Mouse (Mus musculus) cerebellum, adult 9-11 months (tissue): ENCODE measurements around the gene Timm10.
"Not testable (repeated sequence)": the region's sequence is repeated elsewhere in the genome, so short reads cannot be mapped to it uniquely, and the experiment has no call there.

Experiments used
- DNase-seq: peaks from one replicate; pipeline ENCODE4 v3.0.0; 2022

Timm10 gene

DNA sequence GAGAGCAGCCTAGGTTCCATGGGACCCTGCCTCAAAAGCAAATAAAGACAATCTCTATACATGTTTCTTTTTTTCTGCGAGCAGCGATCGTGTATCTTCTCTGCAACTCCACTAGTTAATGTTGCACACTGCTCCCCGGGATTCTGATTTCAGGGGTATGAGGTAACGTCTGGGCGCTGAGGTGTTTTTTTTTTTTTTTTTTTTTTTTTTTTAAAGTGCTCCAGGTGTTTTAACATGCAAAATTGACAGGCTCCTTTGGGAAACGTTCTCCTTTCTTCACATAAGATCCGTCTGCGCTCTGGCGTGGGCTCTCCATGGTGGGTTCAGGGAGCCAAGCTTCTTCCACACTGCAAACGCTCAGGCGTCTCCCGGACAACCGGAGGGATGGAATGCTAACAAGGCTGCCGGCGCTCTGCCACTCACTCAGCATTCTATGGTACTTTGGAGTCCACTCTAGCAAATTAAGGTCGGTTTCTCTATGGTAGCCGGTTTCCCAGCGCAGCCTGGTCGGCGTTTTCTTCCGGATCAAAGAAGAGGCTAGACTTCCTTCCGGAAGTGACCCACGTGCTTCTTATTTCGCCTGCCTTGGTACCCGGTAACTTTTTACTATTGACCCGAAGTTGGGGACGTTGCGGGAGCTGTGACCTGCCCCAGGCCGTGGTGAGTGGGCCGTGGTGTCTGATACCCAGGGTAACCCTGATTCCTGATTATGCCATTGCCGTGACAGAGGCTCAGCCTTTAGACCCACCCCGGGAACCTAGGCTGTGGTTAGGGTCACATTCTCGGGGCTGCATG lies at the start of gene Timm10:
TSS of gene Timm10 (plus strand) at position 510 of the 795 bp plus-strand sequence.
- peak; percentile 90 for DNase-seq

DNA sequence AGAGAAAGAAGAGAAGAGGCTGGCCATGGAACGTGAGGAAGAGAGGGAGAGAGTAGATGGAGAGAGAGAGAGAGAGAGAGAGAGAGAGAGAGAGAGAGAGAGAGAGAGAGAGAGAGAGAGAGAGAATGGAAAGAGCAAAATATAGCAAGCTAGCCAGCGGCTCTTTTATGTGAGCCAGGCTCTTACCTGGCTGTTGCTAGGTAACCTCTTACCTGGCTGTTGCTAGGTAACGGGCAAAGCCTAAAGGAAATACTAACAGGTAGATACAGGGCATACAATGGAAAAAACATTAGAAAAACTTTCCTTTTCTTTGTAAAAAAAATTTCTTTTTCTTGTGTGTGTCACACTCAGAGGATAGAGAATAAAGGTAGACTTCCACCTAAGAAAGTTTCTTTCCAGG lies 49.1 kb upstream of the Timm10 start:
- no peak for DNase-seq

DNA sequence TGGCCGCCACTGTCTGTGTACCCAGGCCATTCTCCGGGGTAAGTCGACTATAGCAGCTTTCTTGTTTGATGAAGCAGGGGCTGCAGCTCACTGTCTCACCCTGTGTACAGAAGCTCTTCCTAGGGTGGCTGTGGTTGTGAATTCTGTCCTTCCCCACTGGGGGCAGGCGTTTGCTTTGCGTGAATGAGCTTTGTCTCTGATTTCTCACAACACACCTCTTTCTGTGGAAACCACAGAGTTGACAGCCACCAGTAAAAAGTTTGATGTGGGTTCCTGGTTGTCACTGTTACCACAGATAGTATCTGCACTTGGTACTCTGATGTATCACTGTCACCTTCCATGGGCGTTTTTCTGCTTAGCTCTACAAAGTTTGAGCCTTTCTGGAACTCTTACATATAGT lies 47.6 kb upstream of the Timm10 start:
- DNase-seq = no peak

DNA sequence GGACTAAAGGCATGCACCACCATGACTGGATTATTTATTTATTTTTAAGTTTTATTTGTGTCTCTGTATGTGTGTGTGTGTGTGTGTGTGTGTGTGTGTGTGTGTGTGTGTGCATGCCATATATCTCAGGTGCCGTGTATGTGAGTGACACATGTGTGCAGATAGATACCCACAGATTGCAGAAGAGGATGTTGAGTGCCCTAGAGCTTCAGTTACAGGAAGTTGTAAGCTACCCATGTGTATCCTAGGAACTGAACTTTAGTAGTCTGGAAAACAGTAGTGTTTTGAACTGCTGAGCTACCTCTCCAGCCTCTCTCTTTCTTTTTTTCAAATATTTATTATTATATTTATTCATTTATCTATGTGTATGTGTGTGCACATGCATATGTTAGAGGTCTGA lies 43.5 kb upstream of the Timm10 start:
- DNase-seq = no peak

DNA sequence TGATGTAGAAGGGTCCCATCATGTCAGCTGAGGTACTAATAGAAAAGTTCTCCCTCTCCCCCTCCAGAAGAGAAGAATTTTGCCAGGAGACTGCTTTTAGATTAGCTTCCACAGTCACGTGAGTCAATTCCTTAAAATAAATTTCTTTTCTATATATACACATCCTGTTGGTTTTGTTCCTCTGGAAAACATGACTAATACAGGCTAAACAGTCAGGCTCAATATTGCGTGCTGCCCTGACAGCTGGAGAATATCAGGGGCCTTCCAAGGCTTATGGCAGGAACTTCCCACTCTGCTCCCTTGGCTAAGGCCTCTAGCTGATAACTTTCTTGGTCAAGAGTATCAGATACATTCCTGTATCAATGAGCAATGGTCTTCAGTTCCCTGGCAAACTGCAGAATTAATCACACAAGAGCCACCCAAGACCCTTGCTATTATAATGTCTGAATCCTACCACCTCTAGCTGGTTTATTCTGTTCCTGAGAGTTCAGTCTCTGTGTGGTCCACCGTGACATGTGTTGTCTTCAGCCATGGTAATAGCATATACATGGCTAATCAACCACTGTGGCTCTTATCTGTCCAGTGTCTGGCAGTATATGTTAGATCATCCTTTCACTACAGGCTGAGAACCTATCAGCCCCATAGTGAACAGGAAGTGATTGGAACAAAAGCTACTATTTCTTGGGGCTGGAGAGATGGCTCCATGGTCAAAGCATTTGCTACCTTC lies 42.8 kb upstream of the Timm10 start:
- DNase-seq = no peak

DNA sequence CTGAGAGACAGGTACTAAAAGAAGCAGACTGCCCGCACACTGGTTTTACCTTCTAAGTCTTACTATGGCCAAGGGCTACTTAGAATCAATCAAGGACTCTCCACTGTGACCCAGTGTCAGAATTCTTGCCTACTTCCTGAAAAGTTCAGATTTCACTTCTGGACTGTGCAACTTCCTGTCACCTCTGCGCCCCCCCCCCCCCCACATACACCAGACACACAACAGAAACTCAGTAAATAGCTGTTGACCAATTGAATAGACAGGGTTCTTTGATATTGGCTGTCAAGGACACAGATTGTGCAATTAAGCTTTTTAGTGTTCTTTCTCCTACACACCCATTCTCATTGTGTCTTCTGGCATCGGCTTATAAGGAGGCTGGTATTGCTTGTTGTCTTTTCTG lies 38.5 kb upstream of the Timm10 start:
- DNase-seq = no peak

DNA sequence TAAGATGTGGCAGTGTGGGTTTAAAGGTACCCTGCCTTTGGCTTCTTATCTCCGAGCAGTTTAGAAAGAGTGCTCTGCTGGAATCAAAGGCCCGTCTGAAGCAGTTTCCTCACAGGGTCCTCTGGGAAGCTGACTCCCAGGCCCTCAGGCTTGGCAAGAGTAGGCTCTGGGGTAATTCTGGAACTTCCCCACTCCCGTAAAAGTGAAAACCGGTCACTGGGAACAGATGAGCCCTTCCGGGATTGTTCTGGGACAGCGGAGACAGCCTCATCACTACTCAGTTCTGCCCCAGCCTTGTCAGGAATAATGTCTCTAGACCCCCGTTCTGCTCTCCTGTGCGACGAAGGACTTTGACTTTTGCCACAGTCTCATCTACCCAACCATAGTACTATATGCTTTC lies 36.4 kb upstream of the Timm10 start:
- DNase-seq = no peak

DNA sequence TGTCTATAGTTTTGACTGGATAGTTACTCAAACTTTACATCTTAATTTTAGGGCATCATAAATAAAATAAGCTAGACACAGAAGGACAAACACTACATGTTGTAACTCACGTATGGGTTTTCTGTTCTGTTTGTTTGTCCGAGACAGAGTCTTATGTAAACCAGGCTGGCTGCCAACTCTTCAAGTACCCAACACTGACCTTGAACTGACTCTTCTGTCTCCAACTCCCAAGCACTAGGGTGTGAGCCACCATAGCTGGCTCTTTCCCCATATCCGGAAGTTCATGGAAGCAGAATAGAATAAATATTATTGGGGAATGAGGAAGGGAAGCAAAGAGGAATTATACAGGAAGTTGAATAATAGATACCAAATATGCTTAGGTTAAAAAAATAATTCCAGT lies 34.3 kb upstream of the Timm10 start:
- no peak for DNase-seq

DNA sequence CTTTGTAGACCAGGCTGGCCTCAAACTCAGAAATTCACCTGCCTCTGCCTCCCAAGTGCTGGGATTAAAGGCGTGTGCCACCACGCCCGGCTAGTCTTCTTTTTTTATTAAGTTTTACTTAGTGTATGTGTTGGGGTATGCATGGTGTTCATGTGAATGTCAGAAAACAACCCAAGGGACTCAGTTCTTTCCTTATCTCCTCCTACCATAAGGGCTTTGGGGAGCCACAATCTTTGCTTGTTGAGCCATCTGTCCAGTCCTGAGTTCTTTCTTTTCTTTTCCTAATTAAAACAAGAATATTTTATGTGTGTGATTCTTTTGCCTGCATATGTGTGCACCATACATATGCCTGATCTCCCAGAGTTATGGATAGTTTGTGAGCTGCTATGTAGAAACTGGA lies 33.6 kb upstream of the Timm10 start:
- DNase-seq = no peak

DNA sequence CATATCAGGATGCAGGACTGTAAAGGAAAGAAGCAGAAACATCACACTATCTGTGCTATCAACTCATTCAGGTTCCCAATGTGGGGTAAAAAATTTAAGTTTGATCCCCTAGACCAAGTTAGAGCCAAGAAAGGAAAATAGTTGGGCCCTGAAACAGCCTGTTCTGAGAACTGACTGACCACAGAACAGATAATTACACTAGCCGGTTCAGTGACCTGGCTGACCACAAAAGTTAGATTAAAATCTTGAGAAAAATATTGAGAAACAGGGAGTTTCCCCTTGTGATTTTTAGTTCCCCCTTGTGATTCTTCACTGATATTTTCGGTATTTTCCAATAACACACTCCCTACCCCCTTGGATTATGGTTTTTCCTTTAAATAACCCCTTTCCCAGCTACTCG lies 32.9 kb upstream of the Timm10 start:
- DNase-seq = no peak

DNA sequence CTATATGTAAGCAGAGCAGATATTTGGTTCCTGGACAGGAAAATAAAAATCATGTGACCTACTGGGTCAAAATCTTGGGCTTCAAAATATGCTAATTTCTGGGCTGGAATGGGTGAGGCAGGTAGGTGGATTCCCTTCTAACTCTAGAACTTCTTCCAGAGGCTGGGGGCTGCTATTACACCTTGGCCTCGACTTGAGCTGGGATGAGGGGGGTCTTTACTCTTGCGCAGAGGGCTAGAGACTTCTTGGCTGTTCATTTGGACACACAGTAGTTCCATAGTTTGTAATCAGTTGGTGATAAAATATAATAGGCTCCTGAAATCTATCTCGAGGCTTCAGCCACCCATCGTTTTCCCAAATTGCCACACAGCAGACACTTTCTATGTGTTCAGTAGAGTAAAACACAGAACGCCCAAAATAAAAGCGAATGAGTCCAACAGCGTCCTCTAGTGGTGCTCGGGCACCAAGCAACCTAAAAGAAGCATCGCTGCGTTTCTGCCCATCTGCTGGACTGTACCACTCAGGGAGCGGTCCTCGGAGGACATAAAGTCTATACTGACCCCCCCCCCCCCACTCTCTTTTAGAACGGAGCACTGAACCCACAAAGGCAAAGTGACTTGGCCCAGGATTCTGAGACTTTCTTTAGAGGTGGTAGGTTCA lies 28.8 kb upstream of the Timm10 start:
- DNase-seq = peak; percentile 87

DNA sequence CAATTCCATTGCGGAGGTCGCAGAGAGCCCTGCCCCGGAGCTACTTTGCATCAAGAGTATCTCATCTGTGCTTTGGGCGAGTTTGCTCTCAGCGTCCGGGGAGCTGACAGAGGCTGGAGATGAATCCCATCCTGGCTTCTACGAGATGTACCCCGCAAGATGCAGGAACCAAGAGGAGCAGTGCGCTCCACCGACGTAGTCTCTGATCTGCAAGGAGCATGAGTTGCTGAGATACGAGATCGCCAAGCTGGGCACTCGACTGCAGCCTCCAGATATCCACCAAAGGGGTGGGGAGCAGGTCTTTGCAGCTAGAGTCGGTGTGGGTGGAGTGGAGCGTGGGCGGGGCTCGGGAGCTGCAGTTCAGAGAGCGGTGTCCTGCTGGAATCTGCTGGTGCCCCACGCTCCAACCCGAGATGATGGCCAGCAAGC lies 28.3 kb upstream of the Timm10 start, which contains the start of gene Ube2l6:
TSS of gene Ube2l6 (plus strand) at position 336 of the 429 bp plus-strand sequence.
- peak; percentile 77 for DNase-seq

DNA sequence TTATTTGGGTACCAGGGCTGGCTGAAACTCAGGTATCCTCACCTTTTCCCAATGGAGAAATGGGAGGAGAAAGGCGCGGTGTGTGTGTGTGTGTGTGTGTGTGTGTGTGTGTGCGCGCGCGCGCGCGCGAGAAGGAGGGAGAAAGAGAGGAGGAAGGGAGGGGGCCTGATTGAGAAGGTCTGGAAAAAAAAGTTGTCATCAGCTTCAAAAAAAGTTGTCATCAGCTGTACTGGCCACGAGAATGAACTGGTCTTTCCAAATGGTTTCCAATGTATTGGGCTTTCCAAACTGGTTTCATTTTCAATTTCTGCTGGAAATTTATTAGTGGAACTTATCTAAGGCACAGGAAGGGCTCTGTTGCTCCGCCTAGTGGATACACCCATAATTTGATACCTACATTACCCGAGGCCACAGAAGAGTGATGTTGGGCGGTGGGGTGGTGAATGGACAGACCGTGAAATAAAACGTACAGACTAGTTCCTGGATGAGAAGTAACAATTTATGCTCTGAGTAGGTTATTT lies 27.7 kb upstream of the Timm10 start:
- DNase-seq = peak; percentile 76

DNA sequence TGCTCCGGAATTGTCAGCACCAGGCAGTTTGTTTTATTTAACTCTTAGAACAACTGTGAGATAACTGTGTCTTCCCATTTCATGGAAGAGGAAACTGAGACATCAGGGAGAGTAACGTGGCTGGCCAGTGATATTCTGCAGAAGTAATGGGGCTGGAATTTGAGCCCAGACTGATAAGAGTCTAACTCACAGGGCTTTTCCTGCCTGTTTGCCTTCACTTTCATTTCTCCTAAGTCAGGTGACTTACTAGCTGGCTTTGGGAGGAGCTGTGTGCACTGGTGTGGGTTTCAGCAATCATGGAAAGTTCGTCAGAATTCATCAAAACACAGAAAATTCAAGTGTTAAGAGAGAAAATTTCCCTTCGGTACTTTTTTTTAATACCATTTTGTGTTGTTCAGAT lies 26.5 kb upstream of the Timm10 start:
- DNase-seq = no peak

DNA sequence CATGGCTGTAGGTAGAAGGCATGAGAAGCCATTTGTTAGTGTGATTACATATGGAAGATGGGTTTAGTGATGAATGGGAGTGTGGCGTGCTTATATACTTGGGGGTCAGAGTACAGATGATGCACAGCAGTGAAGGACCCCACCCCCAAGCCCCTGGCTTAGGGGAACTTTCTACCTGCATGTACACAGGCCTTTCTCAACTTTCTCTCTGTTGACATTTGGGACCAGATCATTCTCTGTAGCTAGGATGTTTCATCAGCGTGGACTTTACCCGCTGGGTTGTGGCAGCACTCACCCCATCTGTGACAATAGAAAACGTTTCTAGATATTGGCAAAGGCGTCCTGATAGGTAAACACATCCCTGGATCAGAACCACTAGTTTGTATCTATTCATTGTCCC lies 25.6 kb upstream of the Timm10 start:
- not testable (repeated sequence) for DNase-seq

DNA sequence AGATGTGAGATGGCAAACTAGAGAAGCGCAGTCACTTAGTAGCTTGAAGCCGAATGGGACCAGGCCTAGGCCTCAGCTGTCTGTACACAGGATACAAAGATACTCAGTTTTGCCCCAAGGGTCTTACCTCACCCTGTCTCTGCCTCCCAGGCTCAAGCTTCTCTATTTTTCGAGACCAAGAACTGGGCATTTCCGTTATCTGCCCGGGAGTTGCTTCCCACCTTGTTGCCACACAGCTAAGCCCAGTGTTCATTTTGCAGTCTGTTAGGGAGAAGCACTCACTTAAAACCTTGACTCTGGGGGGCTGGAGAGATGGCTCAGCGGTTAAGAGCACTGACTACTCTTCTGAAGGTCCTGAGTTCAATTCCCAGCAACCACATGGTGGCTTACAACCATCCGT lies 22.8 kb upstream of the Timm10 start:
- DNase-seq = no peak

DNA sequence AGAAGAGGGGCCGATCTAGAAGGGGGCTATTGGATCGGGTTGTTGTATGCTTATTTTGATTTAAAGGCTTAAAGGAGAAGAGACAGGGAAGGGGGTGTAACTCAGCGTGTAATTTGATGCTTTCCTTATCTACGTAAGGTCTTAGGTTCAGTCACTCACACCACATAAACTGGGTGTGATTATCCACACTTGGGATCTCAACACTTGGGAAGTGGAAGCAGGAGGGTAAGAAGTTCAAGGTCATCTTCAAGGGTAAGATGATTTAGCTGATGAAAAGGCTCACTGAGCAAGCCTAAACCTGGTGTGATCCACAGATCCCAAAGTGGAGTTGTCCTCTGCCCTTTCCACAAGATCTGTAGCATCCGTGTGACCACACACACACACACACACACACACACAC lies 20.3 kb upstream of the Timm10 start:
- no peak for DNase-seq

DNA sequence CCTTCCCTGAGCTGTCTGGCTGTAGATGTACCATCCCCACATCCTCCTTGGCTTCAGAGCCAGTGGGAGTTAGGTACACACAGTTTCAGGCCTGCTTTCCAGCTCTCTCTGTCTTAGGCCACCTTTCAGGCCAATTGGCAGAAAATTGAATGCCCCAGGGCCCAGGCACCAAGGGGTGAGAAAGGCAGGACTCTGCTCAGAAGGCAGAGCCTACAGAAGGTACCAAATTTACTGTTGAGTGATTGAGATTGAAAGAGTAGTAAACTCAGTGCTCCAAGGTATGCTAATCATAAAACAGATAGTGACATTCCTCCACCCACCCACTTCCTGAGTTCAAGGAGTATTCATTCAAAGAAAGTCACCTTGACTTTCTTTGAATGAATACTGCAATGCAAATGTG lies 17.5 kb upstream of the Timm10 start:
- DNase-seq = no peak

DNA sequence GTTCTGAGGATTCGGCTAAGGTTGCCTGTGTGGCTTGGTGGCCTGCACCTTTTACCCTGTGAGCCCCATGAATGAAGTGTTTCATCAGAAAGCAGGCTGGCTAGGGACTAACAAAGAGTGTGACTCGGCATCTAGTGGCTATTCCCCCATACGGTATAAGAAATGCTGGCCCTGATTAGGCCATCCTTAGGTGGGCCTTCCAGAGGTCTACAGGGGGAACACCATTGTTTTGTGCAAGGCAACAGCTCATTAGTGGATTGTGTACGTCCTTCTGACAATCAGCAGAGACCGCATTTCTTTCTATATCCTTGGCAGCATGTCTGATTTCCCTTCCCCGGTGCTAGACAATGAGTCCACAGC lies 16.3 kb upstream of the Timm10 start:
- DNase-seq = no peak

DNA sequence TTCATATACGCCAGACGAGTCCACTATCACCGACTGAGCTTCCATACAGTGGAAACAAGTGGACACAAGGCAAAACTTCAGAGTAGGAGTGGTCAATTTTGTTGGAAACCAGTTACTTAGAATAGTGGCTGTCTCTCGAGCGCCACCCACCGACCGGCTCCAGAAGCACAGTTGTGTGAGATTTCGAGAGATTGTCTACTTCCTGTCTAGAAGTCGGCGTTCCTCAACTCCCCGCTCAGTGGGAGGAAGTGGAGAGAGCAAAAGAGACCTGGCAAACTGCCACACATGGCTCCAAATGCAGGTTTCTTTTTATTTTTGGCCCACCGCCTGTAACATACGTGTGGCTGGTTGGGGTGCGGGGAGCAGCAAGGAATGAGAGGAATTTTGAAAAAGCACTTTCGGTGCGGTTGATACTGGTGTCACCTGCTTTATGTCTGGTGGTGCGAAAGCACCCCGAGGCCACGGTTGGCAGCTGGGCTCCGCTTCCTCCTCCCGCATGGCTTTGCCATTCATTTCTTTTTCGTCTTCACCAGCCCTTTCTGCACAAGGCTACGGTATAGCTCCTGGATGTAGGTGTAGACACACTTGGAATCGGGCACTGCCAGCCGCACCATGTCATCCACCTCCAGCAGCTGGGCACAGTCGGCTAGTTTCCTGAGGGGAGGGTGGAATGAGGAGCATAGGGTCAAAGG lies 15.8 kb upstream of the Timm10 start:
- peak; percentile 80 for DNase-seq

DNA sequence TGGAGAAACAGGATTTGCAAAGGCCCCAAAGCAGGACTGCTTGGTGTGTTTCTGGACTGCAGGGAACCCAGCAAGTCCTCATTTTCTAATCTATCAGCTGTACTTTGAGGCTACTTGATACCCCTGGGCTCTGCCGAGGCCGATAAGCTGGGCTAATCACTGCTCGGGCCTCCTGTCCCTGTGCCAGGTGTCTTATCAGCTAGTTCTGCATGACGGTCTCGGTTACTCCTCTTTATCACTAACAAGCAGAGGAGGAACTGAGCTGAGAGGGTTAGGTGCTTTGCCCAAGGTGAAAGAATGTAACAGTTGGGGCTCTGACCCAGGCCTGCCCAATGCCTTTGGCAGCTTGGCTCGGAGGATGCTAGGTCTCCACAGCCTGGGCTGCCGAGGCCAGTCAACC lies 14.9 kb upstream of the Timm10 start:
- no peak for DNase-seq

DNA sequence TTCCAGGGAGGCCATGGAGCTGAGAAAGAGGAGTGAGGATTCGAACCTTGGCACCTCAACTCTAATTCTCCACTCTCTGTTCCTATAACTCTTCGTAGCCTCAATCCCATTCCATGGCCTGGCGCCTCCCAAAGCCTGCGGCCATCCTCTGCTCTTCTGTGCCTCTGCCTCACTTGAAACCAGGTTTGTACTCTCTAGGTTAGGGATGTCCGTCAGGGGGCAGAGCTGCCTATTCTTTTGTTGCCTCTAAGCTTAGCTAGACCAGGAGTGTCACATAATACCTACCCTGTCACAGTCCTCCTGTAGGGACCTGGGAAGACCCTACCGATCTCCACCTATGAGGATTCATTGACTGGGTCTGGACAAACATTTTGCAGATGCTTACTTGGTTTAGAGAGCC lies 14.1 kb upstream of the Timm10 start:
- no peak for DNase-seq

DNA sequence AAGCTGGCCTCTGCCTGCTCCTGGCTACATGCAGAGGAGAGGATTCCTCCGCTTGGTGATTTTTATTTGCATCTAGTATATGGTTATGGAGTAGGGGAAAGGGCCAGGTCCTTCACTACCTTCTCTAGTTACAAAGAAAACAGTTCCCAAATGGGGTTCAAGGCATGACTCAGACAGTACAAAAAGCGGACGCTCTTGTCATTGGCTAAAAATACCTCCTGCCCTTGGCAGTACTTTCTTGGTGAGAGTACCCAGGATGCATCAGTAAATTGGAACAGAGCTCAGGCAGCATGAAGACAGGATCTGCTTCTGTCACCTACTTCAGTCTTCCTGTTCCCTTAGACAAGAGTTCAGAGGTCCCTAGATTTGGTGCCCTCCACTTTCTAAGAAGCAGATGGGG lies 6.9 kb upstream of the Timm10 start:
- no peak for DNase-seq
